Mouse (Mus musculus) thymus, postnatal 14 days (tissue): ENCODE measurements around the gene Nrxn1.
"Not testable (repeated sequence)": the region's sequence is repeated elsewhere in the genome, so short reads cannot be mapped to it uniquely, and the experiment has no call there.

Experiments
- DNase-seq: peaks from one replicate; pipeline ENCODE4 v3.0.0; 2021

The Nrxn1 gene

DNA sequence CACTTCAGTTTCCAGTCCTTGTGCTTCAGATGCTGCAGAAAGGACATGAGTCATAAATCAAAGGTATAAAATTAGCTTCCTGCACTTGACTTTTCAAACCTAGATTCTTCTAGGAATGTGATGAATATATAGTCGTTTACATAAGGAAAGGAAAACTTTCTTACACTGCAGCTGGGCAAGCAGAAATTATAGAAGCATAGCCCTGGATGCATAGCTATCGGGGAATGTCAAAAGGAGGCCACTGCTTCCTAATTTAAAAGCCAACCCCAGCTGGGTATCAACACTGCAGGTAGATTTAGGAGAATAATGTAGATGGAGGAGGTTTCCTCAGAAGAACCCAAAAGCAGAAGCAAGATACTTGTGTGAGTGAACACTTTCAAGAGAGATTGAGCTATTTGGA, 523.0 kb downstream of the Nrxn1 start:
- no peak for DNase-seq

- no peak for DNase-seq
Observed at GRCm38 (mm10) chr17:90565186-90565585, 527.7 kb downstream of the Nrxn1 start.

GRCm38 (mm10) chr17:90556376-90556775, 536.5 kb downstream of the Nrxn1 start:
- no peak for DNase-seq

GRCm38 (mm10) chr17:90550415-90550814, 542.5 kb downstream of the Nrxn1 start:
- no peak for DNase-seq

- no peak for DNase-seq
Observed at GRCm38 (mm10) chr17:90546806-90547205, 546.1 kb downstream of the Nrxn1 start.

GRCm38 (mm10) chr17:90544639-90545259, 548.1 kb downstream of the Nrxn1 start:
- DNase-seq = no peak

GRCm38 (mm10) chr17:90543986-90544638, 548.8 kb downstream of the Nrxn1 start:
- no peak for DNase-seq

GRCm38 (mm10) chr17:90531443-90531842, 561.4 kb downstream of the Nrxn1 start:
- no peak for DNase-seq

DNA sequence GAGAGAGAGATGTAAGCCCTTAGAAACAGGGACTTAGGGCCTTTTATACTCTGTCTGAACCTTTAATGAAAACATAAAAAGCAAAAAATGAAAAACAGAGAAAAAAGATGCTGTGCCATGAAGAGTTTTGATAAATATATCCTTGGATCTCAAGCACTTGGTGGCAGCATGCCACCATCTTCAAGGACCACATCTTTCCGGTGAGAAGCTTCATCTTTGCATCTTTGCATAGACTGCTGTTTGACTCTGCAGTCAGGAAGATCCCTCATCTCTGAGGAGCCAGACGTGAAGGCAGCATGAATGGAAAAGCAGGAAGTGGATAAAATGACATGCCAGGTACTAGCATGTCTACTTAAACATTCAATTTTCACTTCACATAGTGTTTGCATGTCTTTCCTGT, 586.8 kb downstream of the Nrxn1 start:
- DNase-seq = no peak

- DNase-seq = not testable (repeated sequence)
Observed at GRCm38 (mm10) chr17:90503999-90504398, 588.9 kb downstream of the Nrxn1 start.

DNA sequence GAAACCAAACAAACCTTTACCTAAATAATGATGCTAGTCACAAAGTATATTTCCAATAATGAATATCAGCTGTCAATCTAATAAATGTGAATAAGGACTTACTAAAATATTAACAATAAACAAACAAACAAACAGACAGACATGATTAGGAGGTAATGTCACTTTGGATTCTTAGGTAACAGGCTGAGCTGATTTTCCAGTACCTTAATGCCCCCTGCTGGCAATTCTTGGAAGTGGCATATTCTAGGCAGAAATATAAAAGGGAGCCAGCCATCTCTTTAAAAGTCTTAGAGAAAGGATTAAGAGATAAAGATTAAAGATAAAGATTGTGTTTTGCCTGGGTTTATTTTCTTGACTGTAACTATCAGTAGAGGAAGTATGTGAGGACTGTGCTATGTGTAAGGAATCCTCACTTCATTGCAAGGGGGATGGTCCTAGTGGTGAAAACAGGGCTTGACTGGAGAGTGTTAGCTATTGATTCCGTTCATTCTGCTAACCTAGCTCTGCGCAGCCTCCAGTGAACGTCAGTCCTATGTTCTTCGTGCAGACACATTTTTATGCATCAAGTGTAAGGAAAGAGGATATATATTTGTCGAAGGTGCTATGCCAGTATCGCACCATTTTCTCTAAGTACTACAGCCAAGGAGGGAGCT, 591.7 kb downstream of the Nrxn1 start:
- peak; percentile 6 for DNase-seq

DNA sequence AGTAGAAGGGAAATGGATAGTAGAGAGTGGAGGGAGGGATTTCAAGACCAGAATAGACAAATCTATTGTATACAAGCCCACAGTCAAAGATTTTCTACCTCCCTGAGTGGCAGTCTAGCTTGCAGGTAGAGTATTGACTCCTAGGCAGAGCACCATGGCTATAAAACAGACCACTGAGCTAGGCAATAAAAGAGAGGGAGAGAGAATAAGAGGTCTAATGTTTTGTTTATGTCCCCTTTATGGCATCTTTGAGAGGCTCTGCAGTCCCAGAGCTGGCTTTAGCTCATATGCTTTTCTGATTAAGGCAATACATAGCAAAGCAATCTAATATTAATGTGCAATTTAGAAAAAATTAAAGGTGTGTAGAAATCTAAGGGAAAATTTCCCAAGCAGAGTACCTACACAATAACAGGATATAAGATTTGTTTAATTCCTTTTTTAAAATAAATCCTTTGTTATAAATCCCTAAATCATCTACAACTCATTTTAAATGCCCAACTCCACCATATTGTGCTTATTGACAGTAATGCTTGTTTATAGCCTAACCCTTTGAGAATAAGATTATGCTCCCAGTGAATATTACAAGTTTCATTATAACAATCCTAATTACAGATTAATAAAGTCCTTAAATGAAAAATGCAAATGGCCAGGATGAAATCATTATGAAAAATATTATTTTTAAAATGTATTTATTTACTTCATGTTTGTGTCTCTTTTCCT, 613.2 kb downstream of the Nrxn1 start:
- no peak for DNase-seq

GRCm38 (mm10) chr17:90456748-90457147, 636.1 kb downstream of the Nrxn1 start:
- no peak for DNase-seq

GRCm38 (mm10) chr17:90455904-90456303, 637.0 kb downstream of the Nrxn1 start:
- DNase-seq = no peak

DNA sequence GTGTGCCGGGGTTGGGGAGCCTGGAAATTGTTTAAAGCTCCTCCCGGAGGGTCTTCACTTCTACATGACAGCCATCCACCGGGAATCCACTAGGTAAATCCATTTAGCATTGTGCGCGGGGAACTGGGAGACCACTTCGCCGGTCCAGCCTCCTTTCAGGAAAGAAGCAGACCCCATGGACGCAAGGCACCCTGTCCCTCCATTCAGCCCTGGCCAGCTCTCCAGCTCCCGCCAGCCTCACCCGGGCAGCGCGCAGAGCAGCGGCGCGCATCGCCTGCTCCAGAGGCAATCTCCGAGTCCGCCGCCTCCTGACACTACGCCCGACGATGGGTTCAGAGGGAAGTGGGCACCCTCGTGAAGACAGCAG, 637.5 kb downstream of the Nrxn1 start:
- DNase-seq = no peak

DNA sequence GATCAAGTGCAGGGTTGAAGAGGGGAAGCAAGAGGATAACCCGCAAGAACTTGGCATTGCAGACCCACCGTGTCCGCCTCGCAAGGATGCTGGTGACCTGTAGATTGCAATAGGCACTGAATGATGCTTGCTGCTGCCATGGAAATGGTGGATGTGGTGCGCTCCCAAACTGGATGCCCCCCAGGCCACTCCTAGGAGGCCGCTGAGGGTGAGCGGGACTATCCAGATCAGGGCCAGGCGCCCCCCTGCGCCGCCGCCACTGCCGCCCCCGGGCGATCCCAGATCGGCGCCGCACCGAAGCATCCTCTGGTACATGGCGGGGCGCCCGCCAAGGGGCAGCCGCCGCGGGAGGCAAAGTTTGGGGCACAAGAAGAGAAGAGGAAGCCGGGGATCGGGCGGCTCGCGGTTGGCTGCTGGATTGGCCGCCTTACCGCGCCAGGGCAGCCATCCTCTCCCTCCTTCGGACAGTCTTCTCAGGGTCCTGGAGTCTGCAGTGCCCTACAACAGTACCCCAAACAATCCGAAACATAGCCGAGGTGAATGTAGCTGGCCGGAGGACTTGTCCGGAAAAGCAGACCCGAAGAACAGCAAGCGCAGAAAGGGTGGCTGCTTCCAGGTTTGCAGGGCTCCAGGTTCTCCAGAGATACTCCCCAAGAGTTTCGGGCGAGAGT, 638.0 kb downstream of the Nrxn1 start:
- no peak for DNase-seq

DNA sequence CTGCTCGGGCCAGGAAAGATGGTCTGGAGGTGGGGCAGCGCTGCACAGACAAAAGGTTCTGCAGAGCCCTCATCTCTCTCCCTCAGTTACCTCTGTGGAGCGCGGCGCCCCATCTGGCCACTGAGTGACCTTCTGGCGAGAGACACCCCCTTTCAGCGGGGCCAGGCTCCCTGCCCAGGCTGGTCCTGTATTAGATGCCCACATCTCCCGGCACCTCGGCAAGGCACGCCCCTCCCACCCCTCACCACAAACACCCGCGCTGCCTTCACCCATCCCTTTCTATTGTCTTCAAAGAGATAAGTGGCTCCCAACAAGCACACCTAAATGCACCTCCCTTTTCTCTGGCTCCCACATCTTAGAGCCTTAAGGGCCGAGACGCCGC, 638.5 kb downstream of the Nrxn1 start:
- no peak for DNase-seq

GRCm38 (mm10) chr17:90453280-90453679, 639.6 kb downstream of the Nrxn1 start:
- no peak for DNase-seq

GRCm38 (mm10) chr17:90452770-90453169, 640.1 kb downstream of the Nrxn1 start:
- no peak for DNase-seq

DNA sequence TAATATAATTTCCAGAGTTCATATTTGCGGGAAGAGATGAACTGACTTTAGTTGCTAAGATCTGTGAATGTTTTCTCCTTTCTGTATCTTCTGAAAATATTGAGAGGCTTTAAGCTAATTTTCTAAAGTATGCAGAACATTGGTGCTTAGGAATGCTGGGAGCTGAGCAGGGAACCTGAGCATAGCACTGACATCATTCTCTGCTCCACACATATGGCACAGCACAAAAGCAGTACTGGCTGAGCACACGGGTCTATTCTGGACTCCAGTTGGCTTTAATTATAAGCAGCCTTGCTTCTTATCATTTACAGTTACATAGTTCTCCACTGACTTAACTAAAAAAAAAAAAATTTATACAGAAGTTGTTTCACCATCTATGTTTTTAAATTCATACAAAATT, 641.5 kb downstream of the Nrxn1 start:
- no peak for DNase-seq

DNA sequence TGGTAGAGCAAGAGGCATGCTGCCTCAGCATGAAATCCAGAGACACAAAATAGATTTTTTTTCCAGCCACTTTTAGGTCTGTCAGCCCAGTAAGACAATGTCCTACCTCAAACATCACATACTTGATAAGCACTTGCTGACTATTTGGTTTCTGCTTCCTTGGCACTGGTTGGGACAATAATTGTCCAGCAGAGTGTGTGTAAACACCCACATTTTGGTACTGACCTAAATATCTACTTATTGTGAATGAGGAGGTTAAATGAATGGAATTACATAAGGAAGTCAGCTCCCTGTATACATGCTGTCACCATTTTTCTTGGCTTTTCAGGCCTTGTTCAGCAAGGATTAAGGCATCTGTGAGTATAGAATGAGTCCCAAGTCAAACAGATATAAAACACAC, 649.8 kb downstream of the Nrxn1 start:
- DNase-seq = no peak

DNA sequence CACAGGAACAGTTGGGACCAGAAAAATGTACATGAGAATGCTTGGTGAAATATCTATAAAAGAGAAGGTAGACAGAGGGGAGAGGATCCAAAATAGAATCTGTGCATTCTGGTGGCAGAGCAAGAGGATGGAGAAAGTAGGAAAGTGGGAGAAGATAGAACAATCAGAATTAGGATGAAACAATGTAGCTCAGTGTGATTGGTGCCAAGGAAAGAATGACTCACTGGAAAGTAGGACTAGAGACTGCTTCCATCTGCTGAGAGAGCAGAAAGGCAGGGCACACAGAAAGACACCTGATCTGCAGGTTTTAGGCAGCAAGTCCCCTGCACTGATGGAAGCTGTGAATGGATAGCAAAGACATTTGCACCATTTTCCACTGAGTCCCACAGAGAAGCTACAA, 657.0 kb downstream of the Nrxn1 start:
- DNase-seq = no peak

DNA sequence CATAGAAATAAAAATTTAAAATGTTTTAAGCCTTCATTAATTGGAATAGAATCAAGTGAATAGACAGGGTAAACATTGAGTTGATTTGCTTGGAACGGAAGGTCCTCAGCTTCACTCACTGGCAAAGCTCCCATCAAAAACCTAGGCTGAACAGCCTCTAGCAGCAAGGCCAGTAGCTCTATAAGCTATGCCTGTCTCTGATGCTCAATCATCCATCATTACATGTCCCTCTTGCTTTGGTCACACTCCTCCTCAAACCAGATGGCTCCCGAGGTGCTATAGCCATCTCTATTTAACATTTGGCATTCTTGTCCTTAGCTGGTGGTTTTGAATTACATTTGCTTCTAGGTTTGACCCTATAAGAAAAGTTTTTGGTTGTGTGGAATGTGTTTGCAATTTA, 657.5 kb downstream of the Nrxn1 start:
- no peak for DNase-seq
